Mouse (Mus musculus) small intestine, adult 2 months (tissue): Measurements from ENCODE around the gene Col6a4.

ENCODE experiments used
- CTCF ChIP-seq: fragments of 200-500 bp; IDR thresholded peaks from 2 replicates; pipeline ENCODE4 v1.5.1; 2012; ENCODE audit warnings: low read depth, mild to moderate bottlenecking, control low read depth, inconsistent platforms, low read length, moderate library complexity, mixed read lengths; ENCODE audit not compliant: insufficient replicate concordance, insufficient read length; ENCODE audit errors: extremely low read depth
- POLR2A ChIP-seq: fragments of 200-500 bp; IDR thresholded peaks from 2 replicates; pipeline ENCODE4 v1.6.1; 2012; ENCODE audit warnings: low read depth, mild to moderate bottlenecking, control low read depth, inconsistent platforms, low read length, moderate library complexity

DNA sequence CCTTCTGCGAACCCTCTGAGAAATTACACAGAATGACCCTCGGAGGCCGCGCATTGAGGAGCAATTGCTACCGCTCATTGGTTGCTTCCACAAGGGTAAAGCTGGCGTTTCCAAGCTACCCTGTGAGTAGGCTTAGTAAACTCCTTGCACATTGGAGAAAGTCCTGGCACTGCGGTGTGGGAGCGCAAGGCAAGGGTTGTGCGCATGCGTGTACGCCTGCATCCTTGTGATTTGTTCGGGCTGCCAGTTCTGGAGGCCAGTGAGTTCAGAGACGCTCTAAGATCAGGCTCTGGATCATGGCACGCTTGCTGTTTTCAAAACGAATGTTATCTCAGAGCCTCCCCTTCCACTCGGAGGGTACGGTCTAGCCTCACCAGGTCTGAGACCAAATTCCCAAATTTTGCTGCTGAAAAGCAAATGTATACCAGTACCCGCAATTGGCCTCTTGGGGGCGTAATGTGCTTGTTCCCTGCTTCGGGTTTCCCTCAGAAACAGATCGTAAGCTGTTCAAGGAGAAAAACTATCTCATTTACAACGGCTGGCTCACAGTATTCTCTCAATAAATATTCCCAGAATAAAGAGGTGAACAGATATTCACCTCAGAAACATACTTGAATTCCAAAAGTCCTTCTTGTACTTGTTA, 2.9 kb upstream of the Col6a4 start:
- TF ChIP-seq POLR2A (no peak), CTCF (no peak)
